Mouse (Mus musculus): ENCODE measurements around the gene Sirt2.

Gene Sirt2

GRCm38 (mm10) chr7:28816201-28816600 is 49.7 kb downstream of the Sirt2 start:
- peak in 1 of 2 experiments; percentile 54 for DNase-seq (ENCODE audit: low spot score in 2 of 2)

- no peak for DNase-seq (ENCODE audit: low spot score in 2 of 2)
Measured at GRCm38 (mm10) chr7:28816920-28817319, 50.4 kb downstream of the Sirt2 start.

DNA sequence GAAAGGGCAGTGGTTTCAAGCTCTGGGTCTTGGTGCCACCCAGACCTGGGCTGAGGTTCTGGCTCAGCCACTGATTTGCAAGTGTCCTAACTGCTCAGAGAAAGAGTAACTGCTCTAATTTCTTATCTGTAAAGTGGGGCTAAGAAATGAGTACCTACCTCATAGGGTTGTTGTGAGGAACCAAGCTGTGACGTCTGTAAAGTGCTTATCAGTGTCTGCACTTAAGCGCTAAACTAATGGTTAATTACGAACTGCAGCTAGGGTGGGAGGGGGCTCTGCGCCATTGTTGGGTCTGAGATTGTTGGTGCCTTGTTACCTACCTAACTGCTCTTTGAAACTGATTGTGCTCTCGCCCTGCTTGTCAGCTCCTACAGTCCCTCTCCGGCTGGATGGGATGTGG is 51.0 kb downstream of the Sirt2 start:
- no peak for DNase-seq (ENCODE audit: low spot score in 2 of 2)

DNA sequence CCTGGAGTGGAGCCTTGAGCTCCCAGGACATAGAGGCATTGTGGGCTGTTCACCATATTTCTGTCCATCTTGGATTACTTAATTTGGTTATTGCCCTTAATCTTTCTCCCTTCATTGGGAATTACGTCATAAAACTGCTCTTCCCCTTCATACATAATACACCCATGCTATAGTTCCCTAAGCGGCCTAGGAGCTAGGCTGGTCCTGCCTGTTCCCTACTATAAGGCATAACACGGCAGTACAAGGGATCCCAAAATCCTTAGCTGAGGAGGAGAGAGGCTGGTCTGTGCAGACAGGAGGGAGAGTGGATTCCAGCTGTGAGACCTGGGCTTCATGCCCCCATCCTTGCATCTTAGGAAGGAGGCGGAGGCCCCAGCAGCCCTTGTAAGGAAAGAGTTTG is 51.4 kb downstream of the Sirt2 start:
- no peak for DNase-seq (ENCODE audit: low spot score in 2 of 2)

DNA sequence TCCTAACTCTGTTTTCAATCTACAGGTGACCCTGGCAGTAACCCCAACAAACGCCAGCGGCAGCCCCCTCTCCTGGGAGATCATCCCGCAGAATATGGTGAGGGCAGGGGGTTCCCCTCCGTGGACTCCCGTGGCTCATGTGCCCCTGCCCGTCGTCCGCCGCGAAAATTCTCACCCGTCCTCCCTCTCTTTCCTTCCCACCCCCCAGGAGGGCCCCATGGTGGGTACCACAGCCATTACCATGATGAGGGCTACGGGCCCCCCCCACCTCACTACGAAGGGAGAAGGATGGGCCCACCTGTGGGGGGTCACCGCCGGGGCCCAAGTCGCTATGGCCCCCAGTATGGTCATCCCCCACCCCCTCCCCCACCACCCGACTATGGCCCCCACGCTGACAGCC is 51.9 kb downstream of the Sirt2 start:
- DNase-seq (ENCODE audit: low spot score in 2 of 2) = no peak

- no peak for DNase-seq (ENCODE audit: low spot score in 2 of 2)
Measured at GRCm38 (mm10) chr7:28818861-28819452, 52.4 kb downstream of the Sirt2 start.

DNA sequence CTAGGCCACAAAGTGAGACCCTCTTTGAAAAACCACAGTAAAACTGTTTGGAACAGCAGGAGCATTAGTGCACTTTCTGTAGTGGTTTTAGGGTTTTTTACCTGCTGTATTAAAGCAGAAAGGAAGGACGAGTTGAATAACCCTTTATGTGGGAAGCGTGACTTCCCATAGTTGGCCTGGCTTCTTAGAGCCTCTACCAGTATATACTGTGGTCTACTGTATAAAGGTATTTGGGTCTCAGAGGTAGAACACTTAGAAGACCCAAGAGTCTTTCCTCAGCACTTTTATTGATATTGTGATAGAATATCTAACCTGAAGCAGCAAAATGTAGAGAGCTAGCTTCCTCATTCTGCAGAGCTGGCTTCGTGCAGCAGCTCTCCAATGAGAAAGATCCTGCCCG is 53.0 kb downstream of the Sirt2 start:
- no peak for DNase-seq (ENCODE audit: low spot score in 2 of 2)

GRCm38 (mm10) chr7:28820358-28821260 is 54.1 kb downstream of the Sirt2 start:
- no peak for DNase-seq (ENCODE audit: low spot score in 2 of 2)

DNA sequence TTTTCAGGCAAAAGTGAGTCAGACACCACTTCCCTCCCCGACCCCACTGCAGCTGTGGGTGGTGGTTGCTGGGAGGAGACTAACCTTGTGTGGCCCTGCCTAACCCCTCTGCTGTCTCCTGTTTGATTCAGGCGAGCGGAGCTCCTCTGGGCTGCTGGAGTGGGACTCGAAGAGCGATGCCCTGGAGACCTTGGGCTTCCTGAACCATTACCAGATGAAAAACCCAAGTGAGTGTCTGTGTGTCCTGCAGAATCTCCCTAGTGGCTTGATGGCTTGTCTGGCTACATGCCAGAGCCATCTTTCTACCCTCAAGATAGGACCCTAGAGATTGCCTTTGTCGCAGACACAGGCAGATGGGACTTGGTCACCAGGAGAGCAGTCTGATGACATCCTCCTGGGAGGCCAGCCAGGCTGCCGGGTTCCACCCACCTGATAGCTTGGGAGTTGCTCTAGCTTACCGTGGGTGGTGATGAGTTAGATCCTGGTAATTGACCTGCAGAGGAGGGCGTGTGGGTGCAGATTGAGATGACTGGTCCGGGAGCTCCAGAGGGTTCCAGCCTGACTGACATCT is 54.8 kb downstream of the Sirt2 start:
- DNase-seq (ENCODE audit: low spot score in 2 of 2) = no peak

DNA sequence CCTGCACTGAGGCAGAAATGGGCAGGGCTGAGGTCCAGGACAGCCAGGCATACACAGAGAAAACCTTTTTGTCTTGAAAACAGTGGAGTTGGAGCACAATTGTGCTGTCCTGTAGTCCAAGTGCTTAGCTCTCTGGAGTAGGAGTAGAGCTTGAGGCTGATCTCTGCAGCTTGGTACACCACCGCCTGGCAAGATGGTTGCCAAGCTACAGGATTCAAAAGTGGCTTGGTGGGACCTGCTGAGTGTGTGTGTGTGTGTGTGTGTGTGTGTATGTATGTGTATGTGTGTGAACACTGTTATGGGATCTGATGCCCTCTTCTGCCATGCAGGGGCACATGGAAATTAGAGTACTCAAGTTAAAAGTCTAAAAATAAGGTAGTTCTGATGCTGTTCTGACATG is 56.0 kb downstream of the Sirt2 start:
- no peak for DNase-seq (ENCODE audit: low spot score in 2 of 2)

- DNase-seq (ENCODE audit: low spot score in 2 of 2) = no peak
Measured at GRCm38 (mm10) chr7:28822993-28823903, 56.7 kb downstream of the Sirt2 start.

DNA sequence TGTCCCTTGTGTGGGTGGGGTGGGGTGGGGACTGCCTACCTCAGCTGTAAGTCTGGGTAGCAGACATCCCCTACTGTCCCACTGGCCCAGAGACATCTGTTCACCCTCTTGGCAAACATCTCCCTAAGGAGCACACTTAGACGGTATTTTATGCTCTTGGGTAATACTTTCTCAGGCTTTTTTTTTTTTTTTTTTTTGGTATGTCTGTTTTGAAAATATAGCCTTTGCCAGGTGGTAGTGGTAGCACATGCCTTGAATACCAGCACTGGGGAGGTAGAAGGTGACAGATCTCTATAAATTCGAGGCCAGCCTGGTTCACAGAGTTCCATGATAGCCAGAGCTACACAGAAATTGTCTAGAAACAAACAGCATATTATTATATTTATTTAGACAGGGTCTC is 57.4 kb downstream of the Sirt2 start:
- no peak for DNase-seq (ENCODE audit: low spot score in 2 of 2)

GRCm38 (mm10) chr7:28824941-28825685 is 58.6 kb downstream of the Sirt2 start, which contains the start of gene Ech1:
Gene Ech1, plus strand, starts transcription at chr7:28825217.
- DNase-seq (ENCODE audit: low spot score in 2 of 2) = peak; percentile 84 to 92

DNA sequence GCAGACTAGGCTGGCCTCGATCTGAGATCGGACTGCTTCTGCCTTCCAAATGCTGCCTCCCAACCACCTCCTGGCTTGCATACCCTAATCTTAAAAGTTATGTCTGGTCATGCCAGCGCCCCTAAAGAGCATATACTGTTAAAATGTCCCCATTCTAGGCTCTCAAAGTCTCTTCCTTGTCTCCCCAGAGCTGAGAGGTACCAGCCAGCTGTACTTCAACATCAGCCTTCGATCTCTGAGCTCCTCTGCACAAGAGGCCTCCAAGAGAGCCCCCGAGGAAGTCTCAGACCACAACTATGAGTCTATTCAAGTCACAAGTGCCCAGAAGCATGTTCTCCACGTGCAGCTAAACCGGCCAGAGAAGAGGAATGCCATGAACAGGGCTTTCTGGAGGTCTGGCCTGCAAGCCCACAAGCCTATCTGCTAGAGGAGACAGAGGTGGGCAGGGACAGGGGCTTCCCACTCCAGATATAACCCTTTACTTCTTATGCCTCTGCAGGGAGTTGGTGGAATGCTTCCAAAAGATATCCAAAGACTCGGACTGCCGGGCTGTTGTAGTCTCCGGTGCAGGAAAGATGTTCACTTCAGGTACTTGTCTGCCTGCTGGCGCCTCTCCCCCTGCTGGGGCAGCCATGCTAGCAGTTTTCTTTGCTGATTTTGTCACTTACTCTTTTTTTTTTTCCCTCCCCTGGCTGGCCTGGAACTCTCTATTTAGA is 59.3 kb downstream of the Sirt2 start:
- DNase-seq (ENCODE audit: low spot score in 2 of 2) = peak; percentile 47 to 51

GRCm38 (mm10) chr7:28826402-28826772 is 59.9 kb downstream of the Sirt2 start:
- no peak for DNase-seq (ENCODE audit: low spot score in 2 of 2)

DNA sequence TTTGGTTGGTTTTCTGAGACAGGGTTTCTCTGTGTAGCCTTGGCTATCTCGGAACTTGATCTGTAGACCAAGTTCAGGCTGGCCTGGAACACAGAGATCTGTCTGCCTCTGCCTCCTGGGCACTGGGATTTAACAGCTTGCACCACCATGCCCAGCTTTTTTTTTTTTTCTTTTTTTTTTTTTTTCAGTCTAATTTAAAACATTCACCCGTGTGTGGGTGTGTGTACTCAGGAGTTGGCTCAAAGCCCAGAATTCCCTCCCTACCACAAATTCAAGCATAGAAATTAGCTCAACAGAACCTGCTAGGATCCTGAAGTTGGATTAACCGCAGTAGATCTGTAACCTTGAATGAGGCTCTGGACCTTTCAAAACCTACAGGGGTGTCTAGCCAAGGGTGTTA is 60.8 kb downstream of the Sirt2 start:
- DNase-seq (ENCODE audit: low spot score in 2 of 2) = no peak

DNA sequence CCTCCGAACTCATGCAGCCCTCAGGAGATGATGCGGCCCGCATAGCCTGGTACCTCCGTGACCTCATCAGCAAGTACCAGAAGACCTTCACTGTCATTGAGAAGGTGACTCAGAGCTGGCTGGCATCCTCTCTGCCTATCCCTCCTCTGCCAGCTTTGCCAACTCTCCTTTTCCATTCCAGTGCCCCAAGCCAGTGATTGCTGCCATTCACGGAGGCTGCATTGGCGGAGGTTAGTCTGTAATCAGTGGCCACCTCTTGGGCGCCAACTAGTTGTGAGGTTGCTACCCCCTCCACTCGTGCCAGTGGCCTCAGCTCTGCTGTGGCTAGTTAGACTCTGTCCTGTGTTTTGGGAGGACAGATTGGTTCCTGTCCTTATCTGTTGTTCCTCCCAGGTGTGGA is 63.3 kb downstream of the Sirt2 start:
- no peak for DNase-seq (ENCODE audit: low spot score in 2 of 2)

GRCm38 (mm10) chr7:28830981-28831380 is 64.4 kb downstream of the Sirt2 start:
- no peak for DNase-seq (ENCODE audit: low spot score in 2 of 2)

DNA sequence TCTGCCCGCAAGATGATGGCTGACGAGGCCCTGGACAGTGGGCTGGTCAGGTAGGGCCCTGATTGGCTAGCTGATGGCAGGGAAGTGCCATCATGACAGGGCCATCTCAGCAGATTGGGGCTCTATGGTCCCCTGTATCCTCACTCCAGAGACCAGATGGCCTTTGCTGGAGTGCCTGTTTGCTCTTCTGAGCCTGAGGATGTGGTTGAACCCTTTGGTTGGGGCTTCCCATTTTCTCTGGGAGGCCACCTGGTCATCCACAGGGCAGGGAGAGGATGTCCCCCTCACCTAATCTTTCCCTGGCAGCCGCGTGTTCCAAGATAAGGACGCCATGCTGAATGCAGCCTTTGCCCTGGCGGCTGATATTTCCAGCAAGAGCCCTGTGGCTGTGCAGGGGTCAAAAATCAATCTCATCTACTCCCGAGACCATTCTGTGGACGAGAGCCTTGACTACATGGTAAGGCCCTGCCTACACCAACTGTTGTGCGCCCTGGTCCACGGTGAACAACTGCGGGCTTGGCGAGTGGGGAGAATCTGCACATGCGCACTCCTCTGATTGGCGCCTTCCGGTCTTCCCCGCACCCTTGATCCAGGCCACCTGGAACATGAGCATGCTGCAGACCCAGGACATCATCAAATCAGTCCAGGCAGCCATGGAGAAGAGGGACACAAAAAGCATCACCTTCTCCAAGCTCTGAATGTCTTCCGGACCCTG is 65.0 kb downstream of the Sirt2 start:
- no peak for DNase-seq (ENCODE audit: low spot score in 2 of 2)

DNA sequence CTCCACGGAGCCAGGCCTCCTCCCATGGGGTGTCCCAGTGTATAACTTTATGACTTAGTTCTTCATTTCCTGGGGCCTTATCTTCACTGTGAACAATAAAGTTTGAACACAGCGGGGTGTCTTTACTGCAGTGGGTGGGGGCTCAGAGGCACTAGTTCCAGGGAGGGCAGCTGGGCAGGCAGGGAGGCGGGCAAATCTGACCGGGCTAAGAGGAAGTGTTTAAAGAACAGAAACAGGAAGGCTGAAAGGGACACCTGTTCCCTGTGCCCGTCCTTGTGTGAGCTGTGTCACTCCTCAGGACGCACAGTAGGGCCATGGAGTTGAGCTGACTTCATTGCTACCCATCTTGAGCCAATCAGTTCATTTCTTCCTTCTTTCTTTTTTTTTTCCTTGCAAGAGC is 65.6 kb downstream of the Sirt2 start:
- DNase-seq (ENCODE audit: low spot score in 2 of 2) = no peak
